Mouse (Mus musculus): Measurements from ENCODE around the gene Grm6. TPM values are rescaled to one million over a fixed set of nuclear protein-coding genes. Genes with fewer than 3 reads are reported as not detected.

Grm6 gene
- total RNA-seq, 1 experiment, result 0.71 TPM

DNA sequence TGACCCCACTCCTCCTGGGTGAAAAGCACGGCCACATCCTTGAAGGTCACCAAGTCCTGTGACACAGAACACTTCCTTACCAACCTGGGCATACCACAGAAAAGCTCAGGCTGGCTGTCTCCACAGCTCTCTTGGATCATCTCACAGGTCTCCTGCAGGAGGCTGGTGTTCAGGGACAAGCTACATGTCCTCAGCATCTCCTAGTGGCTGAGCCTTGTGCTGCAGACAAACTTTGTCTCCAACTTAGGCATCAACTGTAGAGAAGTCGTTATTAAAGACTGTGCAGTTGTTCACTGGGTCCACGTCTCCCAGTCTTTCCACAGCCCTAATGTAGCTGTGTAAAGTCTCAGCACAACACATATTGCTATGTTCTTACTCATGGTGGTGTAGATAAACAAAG is 33.3 kb downstream of the Grm6 start:
- Histone ChIP-seq H3K9me3 (ENCODE audit: control insufficient read depth, insufficient read depth, low read depth, low read length) (no peaks in the 10 kb centered on the region), H3K9ac (ENCODE audit: insufficient read depth, low read depth, low read length, poor library complexity, severe bottlenecking) (no peak overlapping the region), H3K27ac (ENCODE audit: insufficient read depth, low read depth, low read length, poor library complexity, severe bottlenecking) (no peak overlapping the region), H3K36me3 (ENCODE audit: control insufficient read depth, insufficient read depth, low read length, poor library complexity, severe bottlenecking) (no peaks in the 10 kb centered on the region; the same call in 1 of the 2 replicates), H3K4me3 (ENCODE audit: insufficient read depth in 1 of 2, low read depth in 1 of 2, low read length in 2 of 2, poor library complexity in 1 of 2, severe bottlenecking in 1 of 2) (no peak overlapping the region), H3K4me1 (ENCODE audit: control insufficient read depth in 2 of 2, insufficient read depth in 2 of 2, low read length in 2 of 2, poor library complexity in 1 of 2) (peaks cover 2 to 3% of the 10 kb centered on the region in 2 experiments; a peak in 3 of 4 replicates)
- DNase-seq (ENCODE audit: low read depth, low spot score), result no peak
- no peak for TF ChIP-seq ZC3H11A (IDR thresholded peaks at IDR 0.05; ENCODE audit: borderline replicate concordance, low read depth, low read length)
- TF ChIP-seq MAFK (IDR thresholded peaks at IDR 0.05; ENCODE audit: insufficient read depth, low read depth, low read length), result no peak
- no peak for TF ChIP-seq HCFC1 (IDR thresholded peaks at IDR 0.05; ENCODE audit: borderline replicate concordance, insufficient read depth, low read length)
- TF ChIP-seq CHD2 (IDR thresholded peaks at IDR 0.05; ENCODE audit: low read depth, low read length), result no peak
- TF ChIP-seq ZNF384 (IDR thresholded peaks at IDR 0.05; ENCODE audit: low read depth, low read length), result no peak
- in situ Hi-C loops (cut with MboI; ENCODE audit: low sequenced_read_pairs in 2 of 2, unreplicated experiment in 2 of 2), result no loop called here

DNA sequence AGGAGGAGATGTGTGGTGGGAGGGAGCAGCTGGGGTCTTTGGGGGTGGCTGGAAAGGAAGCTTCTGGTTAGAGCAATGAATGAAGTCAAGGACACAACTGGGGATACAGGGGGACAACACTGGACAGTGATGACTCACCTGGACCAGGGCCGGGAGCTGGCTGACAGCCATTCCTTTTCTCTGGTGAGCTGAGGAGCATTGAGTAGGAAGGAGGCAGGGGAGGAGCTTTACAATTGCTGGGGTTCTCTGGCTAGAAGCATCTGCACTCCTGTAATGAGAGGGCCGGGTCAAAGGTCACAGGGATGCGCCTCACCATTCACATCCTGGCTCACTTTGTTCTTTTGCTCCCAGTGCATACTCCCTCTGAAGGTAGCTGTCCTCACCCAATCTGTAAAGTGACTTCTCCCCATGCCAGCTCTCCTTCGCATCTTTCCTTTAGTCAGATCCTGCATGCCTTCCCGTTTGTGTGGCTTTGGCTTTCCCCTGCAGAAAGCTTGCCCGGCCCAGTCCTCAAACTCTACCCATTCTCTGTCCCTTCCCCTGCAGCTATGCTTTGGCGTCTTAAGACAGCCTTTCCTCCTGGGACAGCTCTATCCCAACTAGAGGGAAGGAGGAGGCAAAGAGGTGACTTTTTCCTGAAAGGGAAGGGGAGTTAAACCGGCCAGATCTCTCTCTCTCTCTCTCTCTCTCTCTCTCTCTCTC is 35.9 kb downstream of the Grm6 start:
- Histone ChIP-seq H3K27ac (ENCODE audit: insufficient read depth, low read depth, low read length, poor library complexity, severe bottlenecking) (no peak overlapping the region), H3K9me3 (ENCODE audit: control insufficient read depth, insufficient read depth, low read depth, low read length) (no peaks in the 10 kb centered on the region), H3K4me1 (ENCODE audit: control insufficient read depth in 2 of 2, insufficient read depth in 2 of 2, low read length in 2 of 2, poor library complexity in 1 of 2) (peaks cover 2 to 3% of the 10 kb centered on the region in 2 experiments; a peak in 3 of 4 replicates), H3K4me3 (ENCODE audit: insufficient read depth in 1 of 2, low read depth in 1 of 2, low read length in 2 of 2, poor library complexity in 1 of 2, severe bottlenecking in 1 of 2) (no peak overlapping the region), H3K9ac (ENCODE audit: insufficient read depth, low read depth, low read length, poor library complexity, severe bottlenecking) (no peak overlapping the region), H3K36me3 (ENCODE audit: control insufficient read depth, insufficient read depth, low read length, poor library complexity, severe bottlenecking) (no peaks in the 10 kb centered on the region; the same call in 1 of the 2 replicates)
- in situ Hi-C loops (cut with MboI; ENCODE audit: low sequenced_read_pairs in 2 of 2, unreplicated experiment in 2 of 2), result no loop called here
- TF ChIP-seq MAFK (IDR thresholded peaks at IDR 0.05; ENCODE audit: insufficient read depth, low read depth, low read length) (no peak), CHD2 (IDR thresholded peaks at IDR 0.05; ENCODE audit: low read depth, low read length) (no peak), ZNF384 (IDR thresholded peaks at IDR 0.05; ENCODE audit: low read depth, low read length) (no peak), ZC3H11A (IDR thresholded peaks at IDR 0.05; ENCODE audit: borderline replicate concordance, low read depth, low read length) (no peak)
- no peak for DNase-seq (ENCODE audit: low read depth, low spot score)

DNA sequence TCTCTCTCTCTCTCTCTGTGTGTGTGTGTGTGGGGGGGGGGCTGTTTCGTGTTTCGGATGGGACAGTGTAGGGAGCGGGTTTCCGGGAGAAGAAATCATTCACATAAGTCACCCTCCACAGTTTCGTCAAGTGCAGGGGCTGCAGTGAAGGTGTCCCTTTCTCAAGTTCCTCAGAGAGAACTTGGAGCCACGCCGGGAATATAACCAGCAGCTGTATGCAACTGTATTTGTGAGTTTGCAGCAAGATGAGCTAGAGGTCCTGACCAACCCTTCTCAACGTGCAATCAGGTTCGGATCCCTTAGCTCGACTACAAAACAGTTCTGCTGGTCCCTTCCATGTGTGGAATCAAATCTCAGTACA is 36.4 kb downstream of the Grm6 start:
- peaks cover 2 to 3% of the 10 kb centered on the region in 2 experiments; a peak in 3 of 4 replicates for H3K4me1 ChIP-seq (ENCODE audit: control insufficient read depth in 2 of 2, insufficient read depth in 2 of 2, low read length in 2 of 2, poor library complexity in 1 of 2)
- H3K9ac ChIP-seq (ENCODE audit: insufficient read depth, low read depth, low read length, poor library complexity, severe bottlenecking), result peak overlapping the region; percentile 25; the same call in 1 of the 2 replicates
- TF ChIP-seq CHD2 (IDR thresholded peaks at IDR 0.05; ENCODE audit: low read depth, low read length), result no peak
- TF ChIP-seq ZC3H11A (IDR thresholded peaks at IDR 0.05; ENCODE audit: borderline replicate concordance, low read depth, low read length), result no peak
- no peak for TF ChIP-seq HCFC1 (IDR thresholded peaks at IDR 0.05; ENCODE audit: borderline replicate concordance, insufficient read depth, low read length)
- no peak for TF ChIP-seq MAFK (IDR thresholded peaks at IDR 0.05; ENCODE audit: insufficient read depth, low read depth, low read length)
- no peak for TF ChIP-seq ZNF384 (IDR thresholded peaks at IDR 0.05; ENCODE audit: low read depth, low read length)
- no peak for DNase-seq (ENCODE audit: low read depth, low spot score)
- no peak overlapping the region for H3K27ac ChIP-seq (ENCODE audit: insufficient read depth, low read depth, low read length, poor library complexity, severe bottlenecking)
- H3K4me3 ChIP-seq (ENCODE audit: insufficient read depth in 1 of 2, low read depth in 1 of 2, low read length in 2 of 2, poor library complexity in 1 of 2, severe bottlenecking in 1 of 2), result peak overlapping the region; percentile 50 to 71; a peak in 3 of 4 replicates
- in situ Hi-C loops (cut with MboI; ENCODE audit: low sequenced_read_pairs in 2 of 2, unreplicated experiment in 2 of 2), result no loop called here
- no peaks in the 10 kb centered on the region; the same call in 1 of the 2 replicates for H3K36me3 ChIP-seq (ENCODE audit: control insufficient read depth, insufficient read depth, low read length, poor library complexity, severe bottlenecking)
- no peaks in the 10 kb centered on the region for H3K9me3 ChIP-seq (ENCODE audit: control insufficient read depth, insufficient read depth, low read depth, low read length)

DNA sequence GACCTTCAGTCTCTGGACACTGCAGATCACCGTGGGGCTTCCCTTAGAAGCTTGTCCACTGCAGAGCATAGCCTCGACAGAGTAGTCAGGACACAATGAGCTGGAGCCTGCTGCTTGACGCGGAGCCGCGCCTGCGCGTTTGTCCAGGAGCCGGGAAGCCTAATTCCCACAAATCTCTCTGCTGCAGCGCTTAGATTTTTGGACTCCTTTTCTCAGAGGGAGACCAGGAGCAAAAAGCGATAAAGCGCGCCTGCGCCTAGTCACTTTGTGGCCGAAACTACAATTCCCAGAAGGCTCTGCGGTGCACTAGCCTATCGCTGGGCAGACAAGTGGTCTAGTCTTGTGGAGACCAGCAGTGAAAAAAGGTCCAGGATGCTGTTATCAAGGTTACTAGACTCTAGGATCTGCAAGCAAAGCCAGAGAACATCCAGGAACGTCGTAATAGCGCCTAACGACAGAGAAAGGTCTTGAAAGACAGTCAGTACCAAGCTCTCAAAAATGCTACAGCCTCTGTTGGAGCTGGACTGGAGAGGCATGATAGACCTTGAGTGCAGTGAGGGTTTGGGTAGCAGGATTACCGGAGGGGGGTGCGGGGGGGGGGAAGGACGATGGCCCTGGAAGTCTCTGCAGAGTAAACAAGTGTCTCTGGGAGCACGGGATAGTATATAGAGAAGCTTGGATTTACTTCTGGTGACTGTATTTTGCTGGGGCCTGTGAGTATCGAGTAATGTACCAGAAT is 37.1 kb downstream of the Grm6 start, which contains the start of gene Zfp454:
TSS of gene Zfp454 (minus strand) at position 262 of the 739 bp plus-strand sequence.
- Histone ChIP-seq H3K4me3 (ENCODE audit: insufficient read depth in 1 of 2, low read depth in 1 of 2, low read length in 2 of 2, poor library complexity in 1 of 2, severe bottlenecking in 1 of 2) (peak within 1 kb of the TSS; percentile 50 to 71), H3K4me1 (ENCODE audit: control insufficient read depth in 2 of 2, insufficient read depth in 2 of 2, low read length in 2 of 2, poor library complexity in 1 of 2) (peaks cover 2 to 3% of the 10 kb centered on the region in 2 experiments; a peak in 3 of 4 replicates), H3K36me3 (ENCODE audit: control insufficient read depth, insufficient read depth, low read length, poor library complexity, severe bottlenecking) (no peaks in the 10 kb centered on the region; the same call in 1 of the 2 replicates), H3K9me3 (ENCODE audit: control insufficient read depth, insufficient read depth, low read depth, low read length) (no peaks in the 10 kb centered on the region), H3K27ac (ENCODE audit: insufficient read depth, low read depth, low read length, poor library complexity, severe bottlenecking) (no peak within 1 kb of the TSS), H3K9ac (ENCODE audit: insufficient read depth, low read depth, low read length, poor library complexity, severe bottlenecking) (peak within 1 kb of the TSS; percentile 35; the same call in 1 of the 2 replicates)
- TF ChIP-seq HCFC1 (IDR thresholded peaks at IDR 0.05; ENCODE audit: borderline replicate concordance, insufficient read depth, low read length) (peak; percentile 93), ZC3H11A (IDR thresholded peaks at IDR 0.05; ENCODE audit: borderline replicate concordance, low read depth, low read length) (no peak)
- in situ Hi-C loops (cut with MboI; ENCODE audit: low sequenced_read_pairs in 2 of 2, unreplicated experiment in 2 of 2), result no loop called here
- peak; percentile 64 for DNase-seq (ENCODE audit: low read depth, low spot score)

Data from ES-E14 (cell line).